Mouse (Mus musculus) mature B cell (primary cell): ENCODE results near the gene Ifi209.
"Not testable (repeated sequence)": the region's sequence is repeated elsewhere in the genome, so short reads cannot be mapped to it uniquely, and the experiment has no call there.

Experiments used
- in situ Hi-C: fragments of 300-500 bp; cut with MboI; formaldehyde crosslinking; loops from 2 replicates; pipeline ENCODE4 v1.14.3; 2019

Gene Ifi209

DNA sequence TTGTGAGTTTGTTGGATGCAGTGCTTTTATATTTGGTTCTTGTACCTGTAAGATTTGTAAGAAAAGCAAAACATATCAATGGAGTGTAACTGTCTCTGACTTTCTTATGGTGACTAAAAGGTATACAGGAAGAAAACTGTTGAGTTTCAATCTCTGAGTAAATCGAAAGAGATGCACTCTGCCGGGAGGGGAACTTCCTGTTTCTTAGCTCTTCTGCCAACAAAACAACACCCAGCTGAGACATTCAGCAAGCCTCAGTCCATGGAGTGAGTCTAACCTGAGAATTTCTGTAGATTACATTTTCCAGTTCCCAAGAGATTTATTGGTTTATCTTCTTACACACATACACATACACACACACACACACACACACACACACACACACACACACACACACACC is at the start of gene Ifi209:
Gene Ifi209 (plus strand): TSS at position 296 of the 400 bp plus-strand sequence.
- in situ Hi-C loops = not testable (repeated sequence)

DNA sequence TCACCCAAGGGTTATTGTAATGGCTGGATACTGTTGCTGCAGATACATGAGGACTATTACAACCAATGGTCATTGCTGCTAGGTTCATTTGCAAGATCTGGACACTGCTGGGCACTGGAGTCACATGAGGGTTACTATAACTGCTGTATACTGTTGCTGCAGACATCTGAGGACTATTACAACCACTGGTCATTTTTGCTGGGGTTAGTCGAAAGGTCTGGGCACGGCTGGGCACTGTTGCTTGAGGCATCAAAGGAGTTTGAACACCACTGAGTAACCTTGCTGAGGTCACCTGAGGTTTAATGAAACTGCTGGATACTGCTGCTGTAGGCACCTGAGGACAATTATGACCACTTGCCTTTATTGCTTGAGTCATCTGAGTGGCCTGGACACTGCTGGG is 41.0 kb upstream of the Ifi209 start:
- in situ Hi-C loops = not testable (repeated sequence)

DNA sequence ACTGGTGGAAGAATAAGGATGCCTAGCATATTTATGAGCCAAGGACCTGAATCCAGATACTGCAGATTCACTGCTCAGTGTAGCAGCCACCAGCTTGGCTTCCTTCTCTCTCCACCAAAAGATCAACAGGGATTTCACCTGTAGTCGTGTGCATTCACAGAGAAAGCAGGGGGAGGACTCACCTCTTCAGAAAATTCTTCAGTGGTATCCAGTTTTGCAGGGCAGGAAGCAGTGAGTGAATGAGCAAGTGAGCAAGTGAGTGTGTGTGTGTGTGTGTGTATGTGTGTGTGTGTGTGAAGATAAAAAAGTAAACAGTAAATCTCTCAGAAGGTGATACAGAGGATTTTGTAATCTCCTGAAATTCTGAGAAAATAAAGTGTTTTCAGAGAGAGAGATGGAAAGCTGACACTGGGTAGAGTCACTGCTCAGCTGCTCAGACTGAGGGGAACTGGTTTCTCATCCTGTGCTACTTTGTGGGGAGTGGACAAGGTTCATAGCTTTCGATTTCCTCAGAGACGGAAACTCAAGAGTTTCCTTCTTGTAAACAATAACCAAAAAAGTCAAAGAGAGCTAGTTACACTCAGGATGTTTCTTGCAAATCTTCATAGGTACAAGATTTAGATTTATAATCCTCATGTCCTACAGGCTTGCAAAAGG is 31.8 kb upstream of the Ifi209 start, which contains the start of gene Ifi213:
Gene Ifi213 (minus strand): TSS at position 437 of the 657 bp plus-strand sequence.
- in situ Hi-C loops = not testable (repeated sequence)

DNA sequence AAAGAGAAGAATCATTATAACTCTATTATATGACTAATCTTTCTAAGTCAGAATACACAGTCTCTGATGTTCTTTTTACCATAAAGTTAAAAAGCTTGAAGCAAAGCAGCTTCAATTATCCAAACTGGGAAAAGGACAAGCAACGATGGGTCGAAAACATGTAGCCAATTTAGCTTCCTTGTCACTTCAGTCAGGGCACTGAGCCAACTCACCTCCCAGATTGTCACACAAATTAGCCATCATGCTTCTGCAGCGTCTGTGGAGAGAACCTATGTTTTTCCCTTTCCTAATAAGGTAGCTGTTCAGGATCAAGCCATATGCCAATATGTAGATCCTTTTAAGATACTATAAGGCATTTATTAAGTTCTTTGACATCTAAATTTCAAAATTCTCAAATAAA is 20.4 kb upstream of the Ifi209 start:
- in situ Hi-C loops = not testable (repeated sequence)

DNA sequence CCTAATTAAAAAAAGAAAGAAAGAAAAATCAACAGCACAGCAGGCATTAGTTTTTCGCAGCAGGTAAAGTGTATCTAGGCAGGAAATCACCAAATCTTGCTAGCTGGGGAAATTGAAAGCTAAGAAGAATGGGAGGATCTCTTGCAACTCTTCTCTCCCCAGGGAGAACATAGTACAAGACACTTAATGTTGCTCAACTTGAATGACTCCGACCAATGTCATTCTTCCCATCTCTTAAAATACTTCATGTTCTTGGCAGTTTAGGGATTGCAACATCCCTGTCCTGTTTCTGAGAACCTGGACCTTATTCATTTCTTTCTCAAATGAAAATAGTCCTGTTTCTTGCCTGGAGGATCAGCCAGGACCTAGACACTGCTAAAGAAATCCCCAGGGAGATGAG is 8.5 kb upstream of the Ifi209 start:
- in situ Hi-C loops = not testable (repeated sequence)

DNA sequence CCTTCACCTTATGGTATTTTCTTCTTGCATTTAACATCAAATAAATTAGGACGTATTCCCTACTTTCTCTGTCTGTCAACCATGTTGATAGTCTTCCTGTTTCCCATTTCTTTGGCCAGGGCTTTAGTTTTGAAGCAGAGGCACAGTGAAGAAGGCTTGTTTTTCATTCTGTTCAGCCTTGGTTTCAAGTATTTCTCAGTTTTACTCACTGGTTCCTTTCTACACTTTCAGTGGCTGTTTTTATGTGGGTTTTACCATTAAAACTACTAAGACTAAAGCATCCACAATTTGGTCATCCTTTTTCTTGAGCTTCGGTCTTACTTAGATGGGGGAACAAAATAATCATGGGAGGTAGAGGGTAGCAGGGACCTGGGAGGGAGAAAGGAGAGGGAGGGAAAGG is 6.7 kb upstream of the Ifi209 start:
- in situ Hi-C loops = no loop called here

DNA sequence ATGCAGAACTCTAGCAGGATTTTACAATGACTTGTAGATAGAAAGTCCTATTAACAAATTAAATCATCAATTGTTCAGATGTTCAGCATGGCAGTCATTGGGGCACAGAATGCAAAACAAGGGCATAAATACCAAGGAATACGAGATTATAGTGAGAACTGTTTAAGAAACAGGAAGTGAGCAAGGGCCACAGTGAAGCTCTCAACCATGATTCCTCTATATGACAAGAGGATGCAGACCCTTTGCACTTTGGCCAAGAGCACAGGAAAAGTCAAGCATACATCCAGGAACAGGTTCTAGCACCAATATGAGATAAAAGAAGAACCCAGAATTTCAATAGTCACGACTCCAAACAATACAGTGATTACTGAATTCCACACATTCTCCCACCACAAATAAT is 4.0 kb upstream of the Ifi209 start:
- in situ Hi-C loops = no loop called here

DNA sequence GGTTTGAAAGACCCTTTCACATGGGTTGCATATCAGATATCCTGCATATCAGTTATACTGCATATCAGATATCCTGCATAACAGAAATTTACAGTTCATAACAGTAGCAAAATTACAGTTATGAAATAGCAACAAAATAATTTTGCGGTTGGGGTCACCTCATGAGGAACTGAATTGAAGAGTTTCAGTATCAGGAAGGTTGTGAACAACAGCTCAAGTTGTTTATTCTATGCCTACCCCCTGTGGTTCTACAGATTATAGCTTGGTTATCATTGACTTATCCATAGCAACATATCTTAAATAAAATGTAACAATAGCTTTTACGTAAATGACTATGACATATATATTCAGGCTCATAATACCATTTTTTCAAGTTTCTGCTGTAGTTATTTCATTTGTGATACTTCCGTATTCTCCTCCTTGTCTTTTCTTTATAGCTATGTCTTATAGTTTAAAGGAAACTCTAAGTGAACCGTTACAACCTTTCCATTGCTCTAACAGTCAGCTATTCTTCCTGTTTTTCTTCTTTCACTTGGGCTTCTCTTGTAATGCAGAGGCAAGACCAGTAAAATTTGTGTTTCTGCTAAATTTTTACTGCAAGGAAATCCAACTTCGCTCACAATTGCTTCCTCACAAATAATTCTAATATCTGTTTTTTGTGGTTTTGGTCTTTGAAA is 3.4 kb downstream of the Ifi209 start:
- in situ Hi-C loops = no loop called here

DNA sequence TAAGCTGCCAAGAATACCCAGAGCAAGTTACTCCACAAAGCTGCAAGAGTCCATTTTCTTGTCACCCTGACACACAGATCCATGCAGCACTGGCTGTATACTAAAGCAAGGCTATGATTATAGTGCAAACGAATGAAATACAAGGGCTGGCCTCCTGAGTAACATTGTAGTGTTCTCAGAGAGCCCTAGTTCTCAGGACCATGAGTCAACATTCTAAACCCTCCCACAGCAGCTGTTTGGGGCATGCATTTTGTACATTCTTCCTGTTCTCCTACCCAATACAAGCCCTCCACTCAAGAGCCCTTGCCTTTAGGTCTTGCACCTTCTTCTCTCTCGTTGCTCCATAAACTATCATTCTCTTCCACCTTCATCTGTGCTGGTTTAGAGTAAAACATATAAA is 14.7 kb downstream of the Ifi209 start:
- in situ Hi-C loops = no loop called here

DNA sequence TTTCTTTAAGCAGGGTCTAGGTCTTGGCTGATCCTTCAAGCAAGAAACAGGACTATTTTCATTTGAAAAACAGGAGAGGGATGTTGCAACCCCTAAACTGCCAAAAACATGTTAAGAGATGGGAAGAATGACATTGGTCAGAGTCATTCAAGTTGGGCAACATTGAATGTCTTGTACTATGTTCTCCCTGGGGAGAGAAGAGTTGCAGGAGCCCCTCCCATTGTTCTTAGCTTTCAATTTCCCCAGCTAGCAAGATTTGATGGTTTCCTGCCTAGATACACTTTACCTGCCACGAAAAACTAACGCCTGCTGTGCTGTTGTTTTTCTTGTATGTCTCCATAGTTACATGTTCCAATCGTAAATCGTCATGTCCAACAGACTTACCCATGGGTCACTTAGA is 27.3 kb downstream of the Ifi209 start:
- in situ Hi-C loops = no loop called here

DNA sequence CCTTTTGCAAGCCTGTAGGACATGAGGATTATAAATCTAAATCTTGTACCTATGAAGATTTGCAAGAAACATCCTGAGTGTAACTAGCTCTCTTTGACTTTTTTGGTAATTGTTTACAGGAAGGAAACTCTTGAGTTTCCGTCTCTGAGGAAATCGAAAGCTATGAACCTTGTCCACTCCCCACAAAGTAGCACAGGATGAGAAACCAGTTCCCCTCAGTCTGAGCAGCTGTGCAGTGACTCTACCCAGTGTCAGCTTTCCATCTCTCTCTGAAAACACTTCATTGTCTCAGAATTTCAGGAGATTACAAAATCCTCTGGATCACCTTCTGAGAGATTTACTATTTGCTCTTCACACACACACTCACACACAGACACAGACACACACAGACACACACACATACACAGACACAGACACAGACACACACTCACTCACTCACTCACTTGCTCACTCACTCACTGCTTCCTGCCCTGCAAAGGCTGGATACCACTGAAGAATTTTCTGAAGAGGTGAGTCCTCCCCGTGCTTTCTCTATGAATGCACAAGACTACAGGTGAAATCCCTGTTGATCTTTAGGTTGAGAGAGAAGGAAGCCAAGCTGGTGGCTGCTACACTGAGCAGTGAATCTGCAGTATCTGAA is 42.9 kb downstream of the Ifi209 start, which contains the start of gene Ifi208:
Gene Ifi208 (plus strand): TSS at position 218 of the 640 bp plus-strand sequence.
- in situ Hi-C loops = not testable (repeated sequence)

DNA sequence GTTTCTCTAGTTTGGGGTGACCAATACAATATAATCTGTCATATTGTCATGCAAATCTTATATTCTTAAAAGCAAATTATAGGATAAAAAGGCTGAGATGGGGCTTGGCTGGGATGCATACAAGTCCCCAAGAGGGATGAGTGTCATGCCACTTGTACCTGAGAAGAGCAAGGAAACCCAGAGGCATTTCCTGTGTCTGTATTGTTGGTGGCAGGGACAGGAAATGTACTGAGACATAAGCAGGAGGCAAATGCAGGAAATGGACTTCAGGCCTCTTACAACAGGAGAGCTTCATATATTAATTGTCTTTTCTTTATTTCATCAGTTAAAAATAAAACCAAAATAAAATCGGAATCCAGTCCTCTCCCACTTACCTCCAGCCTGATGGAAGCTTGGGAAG is 47.9 kb downstream of the Ifi209 start:
- in situ Hi-C loops = not testable (repeated sequence)

DNA sequence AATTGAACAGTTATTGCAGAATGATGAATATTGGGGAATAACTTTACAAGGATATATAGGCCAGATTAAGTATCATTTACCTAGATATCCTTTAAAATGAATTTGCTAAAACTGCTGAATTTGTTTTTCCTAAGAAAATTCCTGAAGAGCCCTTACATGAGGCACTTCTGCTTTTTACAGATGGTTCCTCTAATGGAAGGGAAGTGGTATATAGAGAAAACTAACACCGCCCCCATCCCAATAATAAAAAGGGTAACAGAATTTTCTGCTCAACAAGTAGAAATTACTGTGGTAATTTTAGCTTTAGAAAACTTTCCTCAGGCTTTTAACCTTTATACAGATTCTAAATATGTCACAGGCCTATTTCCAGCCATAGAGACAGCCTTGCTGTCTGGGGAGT is 63.6 kb downstream of the Ifi209 start:
- in situ Hi-C loops = no loop called here
